Mouse (Mus musculus): Measurements from ENCODE around the gene Fryl.
"Not testable (repeated sequence)": the region's sequence is repeated elsewhere in the genome, so short reads cannot be mapped to it uniquely, and the experiment has no call there.

The Fryl gene

GRCm38 (mm10) chr5:73079801-73080200 is 176.6 kb downstream of the Fryl start:
- DNase-seq, result no peak

DNA sequence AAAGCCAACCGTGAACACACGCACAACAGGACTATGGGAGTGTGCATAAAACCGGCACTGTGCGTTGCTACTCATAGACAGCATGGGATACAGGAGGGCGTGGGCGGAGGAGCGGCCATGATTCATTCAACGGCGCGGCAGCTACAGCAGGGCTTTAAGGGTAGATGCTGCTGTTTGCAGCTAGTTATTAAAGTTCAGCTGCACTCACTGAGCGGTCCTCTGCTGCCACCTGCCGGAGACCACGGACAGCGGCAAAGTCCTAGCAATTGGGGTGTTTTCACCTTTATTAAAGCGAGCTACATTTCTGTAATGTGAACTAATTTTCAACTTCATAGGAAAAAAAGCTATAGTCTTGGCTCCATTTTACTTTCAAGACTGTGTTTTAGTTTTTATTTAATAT is 185.1 kb downstream of the Fryl start:
- DNase-seq, result peak; percentile 38

DNA sequence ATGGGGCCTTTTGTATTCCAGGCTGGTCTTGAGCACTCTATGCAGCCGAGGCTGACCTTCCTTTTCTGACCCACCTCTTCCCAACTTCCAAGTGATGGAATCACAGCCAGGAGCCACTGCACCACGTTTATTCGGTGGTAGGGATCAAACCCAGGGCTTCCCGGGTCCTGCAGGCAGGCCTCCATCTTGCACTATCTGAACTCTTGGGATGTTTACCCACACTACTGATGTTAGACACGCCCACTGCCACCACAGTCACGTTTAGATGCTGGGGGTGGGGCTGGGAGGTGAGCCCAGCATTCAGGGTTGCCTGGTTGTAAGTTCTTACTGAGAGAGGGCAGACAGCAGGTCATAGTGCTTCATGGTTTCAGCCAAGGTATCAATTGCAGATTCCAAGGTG is 189.5 kb downstream of the Fryl start:
- DNase-seq, result no peak

- DNase-seq, result no peak
Observed at GRCm38 (mm10) chr5:73063768-73064669, 192.4 kb downstream of the Fryl start.

DNA sequence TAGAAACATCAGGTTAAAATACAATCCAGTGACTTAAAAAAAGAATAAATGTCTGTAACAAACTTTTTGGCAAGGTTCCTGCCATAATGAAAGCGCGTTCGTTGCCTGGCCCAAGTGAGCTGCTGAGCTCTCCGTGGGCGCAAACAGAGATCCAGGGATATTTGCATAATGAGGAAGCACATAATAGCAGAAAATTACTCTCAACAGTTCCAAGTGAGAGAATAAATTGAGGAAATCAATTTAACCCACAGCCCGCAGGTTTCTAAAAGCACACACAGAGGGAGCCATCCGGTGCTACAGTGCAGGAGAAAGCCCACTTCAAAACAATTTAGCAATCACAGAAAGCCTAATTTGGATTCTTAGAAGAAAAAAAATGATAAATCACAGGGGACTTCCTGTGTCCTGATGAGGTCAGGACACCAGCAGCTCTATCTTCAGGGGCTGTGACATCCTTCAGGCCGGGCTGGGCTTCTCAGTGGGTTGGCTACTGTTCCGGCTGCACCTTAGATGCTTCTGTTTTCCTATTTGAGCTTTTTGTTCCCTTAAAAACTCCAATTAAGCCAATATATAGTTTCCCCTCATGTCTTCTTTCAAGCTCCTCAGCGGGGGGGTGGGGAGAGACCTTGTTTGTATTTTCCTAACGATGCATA is 194.8 kb downstream of the Fryl start:
- DNase-seq, result no peak

GRCm38 (mm10) chr5:73056937-73057336 is 199.5 kb downstream of the Fryl start:
- no peak for DNase-seq

GRCm38 (mm10) chr5:73056457-73056856 is 200.0 kb downstream of the Fryl start:
- DNase-seq, result no peak

DNA sequence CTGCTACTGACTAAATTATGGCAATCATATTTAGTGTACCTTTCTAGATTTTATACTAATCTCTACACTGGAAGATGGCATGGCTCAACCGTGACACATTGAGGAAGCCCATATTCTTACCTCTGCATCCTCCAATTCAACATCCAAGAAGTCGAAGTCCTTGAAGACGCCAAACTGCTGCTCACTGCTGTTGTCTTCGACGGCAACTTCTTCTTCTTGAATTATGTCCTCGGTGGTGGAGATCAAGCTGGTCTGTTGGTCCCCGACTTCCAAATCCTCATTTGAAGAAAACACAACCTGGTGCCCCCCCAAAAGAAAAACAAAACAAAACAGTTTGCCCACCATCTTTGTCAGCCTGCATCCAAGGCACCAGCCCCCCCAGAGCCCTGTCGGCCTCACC is 202.5 kb downstream of the Fryl start:
- no peak for DNase-seq

GRCm38 (mm10) chr5:73047651-73048245 is 208.7 kb downstream of the Fryl start:
- DNase-seq, result no peak

- DNase-seq, result no peak
Observed at GRCm38 (mm10) chr5:73044055-73044454, 212.4 kb downstream of the Fryl start.

DNA sequence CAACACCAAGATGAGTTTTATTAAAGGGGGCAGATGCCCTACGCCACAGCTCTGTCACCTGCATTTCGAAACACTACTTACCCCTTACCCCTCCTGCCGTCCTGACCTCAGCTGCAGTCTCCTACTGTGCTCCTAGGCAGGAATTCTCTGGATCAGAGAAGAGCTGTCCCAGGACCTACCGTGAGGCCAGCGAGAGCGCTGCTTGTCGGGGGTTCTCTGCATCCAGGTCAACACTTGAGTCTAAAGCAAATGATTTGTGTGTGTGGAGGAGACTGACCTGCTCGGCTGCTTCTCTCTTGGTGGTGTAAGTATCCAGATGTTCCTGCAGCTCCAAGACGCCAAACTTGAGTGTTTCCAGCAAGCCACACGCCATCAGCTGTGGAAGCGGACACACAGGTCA is 223.9 kb downstream of the Fryl start:
- DNase-seq, result no peak

DNA sequence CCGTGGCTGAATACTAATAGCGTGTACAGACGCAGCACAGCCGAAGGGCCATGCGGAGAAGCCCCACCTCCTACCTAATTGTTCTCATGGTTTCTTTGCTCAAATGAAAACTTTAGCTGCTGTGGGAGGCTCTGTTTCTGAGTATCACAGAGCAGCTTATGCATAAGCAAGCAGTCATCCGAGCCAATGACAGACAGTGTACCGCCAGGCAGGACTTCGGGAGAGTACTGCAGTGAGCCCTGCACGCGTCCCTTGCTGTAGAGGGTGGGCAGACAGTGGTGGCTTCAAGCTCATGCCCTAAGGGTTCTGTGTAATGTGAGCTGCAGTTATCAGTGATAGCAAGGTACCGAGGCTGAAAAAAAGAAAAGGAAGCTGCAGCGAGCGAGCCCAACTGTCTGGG is 227.8 kb downstream of the Fryl start:
- DNase-seq, result no peak

- DNase-seq, result no peak
Observed at GRCm38 (mm10) chr5:73023801-73024200, 232.6 kb downstream of the Fryl start.

- DNase-seq, result no peak
Observed at GRCm38 (mm10) chr5:73014745-73015144, 241.7 kb downstream of the Fryl start.

DNA sequence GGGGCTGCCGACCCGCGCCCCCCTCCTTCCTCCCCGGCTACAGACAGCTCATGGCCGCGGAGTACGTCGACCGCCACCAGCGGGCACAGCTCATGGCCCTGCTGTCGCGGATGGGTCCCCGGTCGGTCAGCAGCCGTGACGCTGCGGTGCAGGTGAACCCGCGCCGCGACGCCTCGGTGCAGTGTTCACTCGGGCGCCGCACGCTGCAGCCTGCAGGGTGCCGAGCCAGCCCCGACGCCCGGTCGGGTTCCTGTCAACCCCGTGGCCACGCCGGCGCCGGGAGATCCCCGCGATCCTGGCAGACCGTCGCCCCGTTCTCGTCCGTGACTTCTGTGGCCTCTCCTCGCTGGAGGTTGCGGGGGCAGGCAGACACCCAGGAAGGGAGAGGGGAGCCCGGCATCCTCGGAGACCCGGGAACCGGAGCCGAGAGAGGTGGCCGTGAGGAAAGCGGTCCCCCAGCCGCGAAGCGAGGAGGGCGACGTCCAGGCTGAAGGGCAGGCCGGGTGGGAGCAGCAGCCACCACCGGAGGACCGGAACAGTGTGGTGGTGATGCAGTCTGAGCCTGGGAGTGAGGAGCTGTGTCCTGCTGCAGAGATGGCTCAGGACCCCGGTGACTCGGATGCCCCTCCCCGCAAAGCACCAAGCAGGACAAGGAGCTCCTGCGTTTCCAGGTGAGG is 242.7 kb downstream of the Fryl start:
- DNase-seq, result not testable (repeated sequence)

- not testable (repeated sequence) for DNase-seq
Observed at GRCm38 (mm10) chr5:73012884-73013610, 243.4 kb downstream of the Fryl start.

DNA sequence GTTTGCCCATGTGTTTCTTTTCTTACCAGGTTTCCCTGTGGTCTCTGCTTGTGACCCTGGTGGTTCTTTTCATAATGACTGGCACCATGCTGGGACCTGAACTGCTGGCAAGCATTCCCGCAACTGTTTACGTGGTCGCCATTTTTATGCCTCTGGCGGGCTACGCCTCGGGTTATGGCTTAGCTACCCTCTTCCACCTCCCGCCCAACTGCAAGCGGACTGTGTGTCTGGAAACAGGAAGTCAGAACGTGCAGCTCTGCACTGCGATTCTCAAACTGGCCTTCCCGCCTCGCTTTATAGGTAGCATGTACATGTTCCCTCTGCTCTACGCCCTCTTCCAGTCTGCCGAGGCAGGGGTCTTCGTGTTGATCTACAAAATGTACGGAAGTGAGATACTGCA is 244.6 kb downstream of the Fryl start:
- DNase-seq, result not testable (repeated sequence)

DNA sequence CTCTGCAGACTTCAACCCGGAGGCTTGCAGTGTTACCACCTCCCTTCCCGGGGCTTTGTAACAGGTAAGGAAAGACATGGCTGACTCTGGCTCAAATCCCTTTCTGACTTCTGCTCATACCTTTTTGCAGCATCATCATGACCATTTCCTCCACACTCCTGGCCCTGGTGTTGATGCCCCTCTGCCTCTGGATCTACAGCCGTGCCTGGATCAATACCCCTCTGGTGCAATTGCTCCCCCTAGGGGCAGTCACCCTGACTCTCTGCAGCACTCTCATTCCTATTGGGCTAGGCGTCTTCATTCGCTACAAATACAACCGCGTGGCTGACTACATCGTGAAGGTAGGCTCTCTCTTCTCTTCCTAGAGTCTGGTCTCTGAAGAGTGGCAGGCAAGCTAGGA is 248.2 kb downstream of the Fryl start:
- DNase-seq, result not testable (repeated sequence)

- no peak for DNase-seq
Observed at GRCm38 (mm10) chr5:73007582-73007959, 248.8 kb downstream of the Fryl start.

- DNase-seq, result no peak
Observed at GRCm38 (mm10) chr5:73006784-73007581, 249.4 kb downstream of the Fryl start, which contains the start of gene Slc10a4. Slc10a4 (plus strand) TSS chr5:73006883.

DNA sequence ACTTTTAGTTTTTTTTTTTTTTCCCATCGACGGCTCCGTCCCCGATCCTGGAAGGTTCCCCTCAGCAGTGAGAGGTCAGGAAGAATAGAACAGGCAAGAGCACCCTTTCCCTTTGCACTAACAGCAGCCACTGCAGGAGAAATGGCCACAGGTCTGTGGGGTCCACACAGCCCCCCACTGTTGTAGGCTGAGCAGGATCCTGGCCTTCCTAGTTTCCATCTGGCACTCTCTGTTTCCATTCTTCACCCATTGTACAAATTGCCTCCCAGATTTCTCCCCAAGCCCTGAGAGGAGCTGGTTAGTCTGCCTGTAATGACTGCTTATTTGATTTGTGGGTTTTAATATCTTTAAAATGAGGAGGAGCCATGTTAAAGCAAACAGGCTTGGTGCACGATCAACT is 252.4 kb downstream of the Fryl start:
- DNase-seq, result no peak

DNA sequence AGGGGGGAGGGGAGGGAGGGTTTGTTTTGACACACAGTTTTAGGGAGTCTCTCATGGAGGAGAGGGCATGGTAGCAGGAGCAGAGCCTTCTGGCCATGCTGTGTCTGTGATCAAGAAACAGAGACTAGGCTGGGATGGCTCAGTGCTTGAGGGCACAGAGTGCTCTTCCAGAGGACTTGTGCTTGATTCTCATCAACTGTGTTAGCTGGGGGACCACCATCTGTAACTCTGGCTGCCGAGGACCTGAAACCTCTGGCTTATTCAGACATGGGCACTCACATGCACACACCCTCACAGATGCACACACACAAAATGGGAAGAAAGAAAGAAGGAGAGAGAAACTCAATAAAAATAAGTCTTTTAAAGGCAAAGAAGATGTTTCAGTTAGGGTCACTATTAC is 257.9 kb downstream of the Fryl start:
- not testable (repeated sequence) for DNase-seq

Measured in cerebellum, adult 11-12 months (tissue).